ENCODE assay signal across 8 mouse cellular contexts in the genomic region with DNA sequence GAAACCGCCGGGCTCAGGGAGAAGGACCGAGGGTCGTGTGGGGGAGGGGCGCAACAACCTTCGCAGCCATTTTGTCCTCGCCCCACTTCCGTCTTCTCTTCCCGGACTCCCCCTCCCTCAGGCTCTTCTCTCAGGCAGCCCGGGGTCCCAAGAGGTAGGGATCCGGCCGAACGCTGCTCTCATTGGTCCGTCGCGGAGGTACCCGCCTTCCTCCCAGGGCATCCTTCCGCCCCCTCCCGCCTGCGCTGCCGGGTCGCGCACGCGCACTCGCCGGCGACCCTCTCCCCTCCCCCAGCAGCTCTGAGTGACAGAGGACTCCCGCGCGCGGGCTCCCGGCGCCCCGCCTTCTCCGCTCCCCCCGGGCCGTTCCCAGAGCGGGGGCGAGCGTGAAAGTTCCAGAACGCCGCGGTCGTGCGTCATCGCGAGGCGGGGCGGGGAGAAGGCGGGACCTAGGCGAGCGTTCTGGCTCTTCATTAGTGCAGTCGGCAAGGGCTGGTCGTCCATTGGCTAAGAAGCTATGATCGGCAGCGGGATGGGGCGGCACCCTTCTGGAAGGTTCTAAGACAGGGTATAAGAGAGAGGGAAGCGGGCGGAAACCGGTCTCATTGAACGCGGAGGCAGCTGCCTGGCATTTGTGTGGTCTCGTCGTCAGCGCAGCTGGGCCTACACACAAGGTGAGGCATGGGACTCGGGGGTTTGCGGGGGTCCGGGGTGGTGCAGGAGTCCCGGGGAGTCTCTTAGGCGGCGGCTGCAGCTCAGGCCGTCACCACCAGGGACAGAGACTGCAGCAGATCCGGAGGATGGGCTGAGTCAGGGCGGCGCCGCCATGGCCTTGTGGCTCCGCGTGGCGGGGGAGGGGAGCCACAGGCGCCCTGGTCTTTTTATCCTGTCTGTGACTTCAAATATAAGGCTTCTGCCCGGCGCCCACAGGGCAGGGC. TPM values are rescaled to one million over a fixed set of nuclear protein-coding genes. Genes with fewer than 3 reads are reported as not detected.
DNase-seq lines count a peak whose midpoint lies in the region; ATAC-seq lines count a peak whose summit lies in the region.

Gene Hspa8 (plus strand): TSS at position 310 of the 938 bp plus-strand sequence.

- H3K27me3 ChIP-seq in hindbrain, embryonic 12.5 days, result no peaks in the 10 kb centered on the region

- H3K9ac ChIP-seq in hindbrain, embryonic 12.5 days, result peak within 1 kb of the TSS; percentile 100

- peak; percentile 98 for ATAC-seq in hindbrain, embryonic 12.5 days (ENCODE audit: low FRiP score)

- peaks cover 25% of the 10 kb centered on the region for H3K4me1 ChIP-seq in hindbrain, embryonic 12.5 days

- H3K27ac ChIP-seq in hindbrain, embryonic 12.5 days, result peak within 1 kb of the TSS; percentile 99

- H3K9me3 ChIP-seq in hindbrain, embryonic 12.5 days (replicated peaks), result no peaks in the 10 kb centered on the region

- peak within 1 kb of the TSS; percentile 89 for H3K4me3 ChIP-seq in hindbrain, embryonic 12.5 days

- DNase-seq in NIH3T3 (ENCODE audit: low read depth), result peak; percentile 99
- DNase-seq in cerebellum, postnatal 10 days, result peak; percentile 100
- peak; percentile 100 for DNase-seq in frontal cortex, postnatal 10 days (ENCODE audit: low spot score in 2 of 2)
- peak; percentile 100 for DNase-seq in layer of hippocampus, postnatal 14 days (ENCODE audit: low spot score in 2 of 2)
- DNase-seq in lung, postnatal 14 days, result peak; percentile 100
- peak; percentile 99 for DNase-seq in retina, adult 2 months (ENCODE audit: low read depth, low spot score)
- DNase-seq in thymus, postnatal 36 days, result peak; percentile 100

- H3K36me3 ChIP-seq in hindbrain, embryonic 12.5 days, result peaks cover 27% of the 10 kb centered on the region

- H3K4me2 ChIP-seq in hindbrain, embryonic 12.5 days (replicated peaks), result peak within 1 kb of the TSS; percentile 75

- under 1% methylated on average over 60 of the region's 83 CpGs for WGBS in hindbrain, embryonic 12.5 days

RNA-seq across cellular contexts. Expression of gene Hspa8, which starts in this region (rescaled TPM):
- polyA plus RNA-seq in hindbrain, embryonic 12.5 days (2016; fragmentation: Nextera tagmentation; extraction: Ambion mirVana), result 2,594 and 2,617 TPM in 2 replicates
- total RNA-seq in layer of hippocampus, postnatal 14 days (2021), result 1,000 to 10,000 TPM; 2,045 to 2,355 TPM

Comparison
In these comparisons a context has a peak if more than half of its experiments do, and no peak if none do; other contexts are left out.
1. Peak in every context shown above with its lines: DNase-seq, ATAC-seq, H3K4me3 ChIP-seq and H3K27ac ChIP-seq.